Mouse (Mus musculus) G1E (cell line): ENCODE measurements around the gene Cdc34. TPM values are rescaled to one million over a fixed set of nuclear protein-coding genes. Genes with fewer than 3 reads are reported as not detected.

Experiments used
- ATAC-seq: 2 replicates; pipeline ENCODE4 v1.8.0; 2016; ENCODE audit warnings: mild to moderate bottlenecking; ENCODE audit not compliant: insufficient number of reproducible peaks, poor library complexity, low FRiP score, severe bottlenecking; ENCODE audit errors: extremely low read depth
- DNase-seq: peaks from one replicate; pipeline ENCODE4 v3.0.0; 2012; ENCODE audit warnings: low spot score
- H3K27me3 ChIP-seq: 2 replicates; pipeline ENCODE4 v1.6.1; 2012; ENCODE audit warnings: mild to moderate bottlenecking, low read length, inconsistent platforms; ENCODE audit not compliant: insufficient read depth
- H3K36me3 ChIP-seq: replicated peaks from 2 replicates; pipeline ENCODE3; 2012; ENCODE audit warnings: mild to moderate bottlenecking, inconsistent platforms
- H3K4me1 ChIP-seq: 2 replicates; pipeline ENCODE4 v1.6.1; 2012; ENCODE audit warnings: low read depth, low read length, inconsistent platforms, mixed read lengths; ENCODE audit not compliant: insufficient read depth
- H3K4me3 ChIP-seq: 2 replicates; pipeline ENCODE4 v1.5.1; 2012; ENCODE audit warnings: low read depth, mild to moderate bottlenecking, inconsistent platforms, low read length, moderate library complexity, mixed read lengths
- H3K9me3 ChIP-seq: replicated peaks from 2 replicates; pipeline ENCODE4 v1.6.1; 2012; ENCODE audit warnings: inconsistent platforms
- CTCF ChIP-seq: IDR thresholded peaks from 2 replicates; pipeline ENCODE4 v1.5.1; 2012; ENCODE audit warnings: low read depth, low read length, inconsistent platforms, mixed read lengths
- GATA1 ChIP-seq: IDR thresholded peaks from 2 replicates; pipeline ENCODE4 v1.6.1; 2012; ENCODE audit warnings: borderline replicate concordance, low read length, inconsistent platforms, mixed read lengths
- GATA2 ChIP-seq: IDR thresholded peaks from 2 replicates; pipeline ENCODE4 v1.6.1; 2012; ENCODE audit warnings: low read depth, low read length, inconsistent platforms, borderline replicate concordance
- POLR2AphosphoS5 ChIP-seq: IDR thresholded peaks from 2 replicates; pipeline ENCODE4 v1.6.1; 2012; ENCODE audit warnings: low read depth, low read length, inconsistent platforms; ENCODE audit not compliant: insufficient replicate concordance
- TAL1 ChIP-seq: conservative IDR thresholded peaks from 2 replicates; pipeline ENCODE4 v1.6.1; 2012; ENCODE audit warnings: low read depth, low read length, inconsistent platforms, mixed read lengths
- polyA plus RNA-seq: library from polyadenylated mRNA; stranded (reverse); fragments of >175 nt; gene quantifications from 2 replicates; pipeline ENCODE4 v1.2.3, GENCODE M21; 2012
- total RNA-seq, 2 experiments: library from RNA; stranded (forward) in 1 of 2; stranded (reverse) in 1 of 2; fragments of 200-1000 nt in 1 of 2; fragments of >200 nt in 1 of 2; fragmentation: Nextera tagmentation in 1 of 2; gene quantifications; 2 replicates each; pipeline ENCODE4 v1.2.3; 2014 to 2017

The Cdc34 gene
- total and polyA plus RNA-seq, 3 experiments, result 86.7 to 492 (median 136) TPM

- peak; percentile 91 for TF ChIP-seq CTCF
- no peak for TF ChIP-seq TAL1
- TF ChIP-seq GATA1, result no peak
- DNase-seq, result peak; percentile 54
- Histone ChIP-seq H3K4me3 (no peak overlapping the region), H3K27me3 (peaks cover 60% of the 10 kb centered on the region), H3K36me3 (no peaks in the 10 kb centered on the region), H3K4me1 (no peaks in the 10 kb centered on the region), H3K9me3 (0 out of 2 replicates have a peak, but pooled peaks cover 4% of the 10 kb centered on the region)
- no peak for ATAC-seq
Measured at GRCm38 (mm10) chr10:79726090-79726489, 44.1 kb downstream of the Cdc34 start.

- Histone ChIP-seq H3K9me3 (0 out of 2 replicates have a peak, but pooled peaks cover 4% of the 10 kb centered on the region), H3K36me3 (peaks cover 9% of the 10 kb centered on the region), H3K27me3 (peaks cover 35% of the 10 kb centered on the region), H3K4me1 (no peaks in the 10 kb centered on the region), H3K4me3 (no peak overlapping the region)
- TF ChIP-seq POLR2AphosphoS5, result no peak
- no peak for TF ChIP-seq TAL1
- no peak for TF ChIP-seq GATA2
- no peak for TF ChIP-seq CTCF
- TF ChIP-seq GATA1, result no peak
- DNase-seq, result no peak
- no peak for ATAC-seq
Measured at GRCm38 (mm10) chr10:79728323-79729249, 46.6 kb downstream of the Cdc34 start.

- TF ChIP-seq CTCF (no peak), GATA2 (no peak), POLR2AphosphoS5 (no peak), GATA1 (no peak), TAL1 (no peak)
- ATAC-seq (no peak), DNase-seq (no peak)
Measured at GRCm38 (mm10) chr10:79729357-79729965, 47.5 kb downstream of the Cdc34 start.

GRCm38 (mm10) chr10:79732500-79732899, 50.5 kb downstream of the Cdc34 start:
- Histone ChIP-seq H3K9me3 (peaks cover 21% of the 10 kb centered on the region), H3K27me3 (peaks cover 23% of the 10 kb centered on the region), H3K4me1 (no peaks in the 10 kb centered on the region), H3K36me3 (peaks cover 48% of the 10 kb centered on the region), H3K4me3 (no peak overlapping the region)
- no peak for ATAC-seq
- no peak for DNase-seq
- TF ChIP-seq CTCF (peak; percentile 70), POLR2AphosphoS5 (no peak), GATA1 (no peak), GATA2 (no peak), TAL1 (no peak)

More at GRCm38 (mm10) chr10:79729357-79729965, 47.5 kb downstream of the Cdc34 start:
- H3K36me3 ChIP-seq, result peaks cover 18% of the 10 kb centered on the region
- H3K4me1 ChIP-seq, result no peaks in the 10 kb centered on the region
- no peak overlapping the region for H3K4me3 ChIP-seq
- H3K27me3 ChIP-seq, result peaks cover 28% of the 10 kb centered on the region
- peaks cover 4% of the 10 kb centered on the region; the same call in 1 of the 2 replicates for H3K9me3 ChIP-seq

GRCm38 (mm10) chr10:79733847-79734246, 51.9 kb downstream of the Cdc34 start:
- DNase-seq, result no peak
- H3K4me3 ChIP-seq, result no peak overlapping the region
- ATAC-seq, result no peak
- H3K27me3 ChIP-seq, result peaks cover 14% of the 10 kb centered on the region; the same call in 1 of the 2 replicates
- peaks cover under 1% of the 10 kb centered on the region; the same call in 1 of the 2 replicates for H3K4me1 ChIP-seq
- H3K9me3 ChIP-seq, result peaks cover 20% of the 10 kb centered on the region
- peaks cover 62% of the 10 kb centered on the region for H3K36me3 ChIP-seq
- TF ChIP-seq GATA2, result no peak
- TF ChIP-seq POLR2AphosphoS5, result no peak
- TF ChIP-seq GATA1, result no peak
- no peak for TF ChIP-seq TAL1
- TF ChIP-seq CTCF, result no peak

- DNase-seq (no peak), ATAC-seq (no peak)
- peaks cover 77% of the 10 kb centered on the region for H3K36me3 ChIP-seq
- H3K4me1 ChIP-seq, result peaks cover 10% of the 10 kb centered on the region; the same call in 1 of the 2 replicates
- no peak overlapping the region for H3K4me3 ChIP-seq
- peaks cover 20% of the 10 kb centered on the region for H3K9me3 ChIP-seq
- TF ChIP-seq POLR2AphosphoS5 (no peak), TAL1 (no peak), GATA1 (no peak), GATA2 (no peak), CTCF (no peak)
- H3K27me3 ChIP-seq, result peaks cover 5% of the 10 kb centered on the region; the same call in 1 of the 2 replicates
Measured at GRCm38 (mm10) chr10:79735361-79735760, 53.4 kb downstream of the Cdc34 start.
